Mouse (Mus musculus) CH12.LX (cell line): ENCODE results near the gene Ptbp3.

Experiments used
- CTCF ChIP-seq, 2 experiments: IDR thresholded peaks in 1 of 2; conservative IDR thresholded peaks in 1 of 2; 2 replicates each; pipeline ENCODE4 v1.5.1; 2011 to 2012; ENCODE audit warnings: low read depth in 2 of 2, low read length in 2 of 2, improper control_type of control experiment in 1 of 2, inconsistent platforms in 1 of 2, mild to moderate bottlenecking in 1 of 2, moderate library complexity in 1 of 2
- HCFC1 ChIP-seq: IDR thresholded peaks from 2 replicates; pipeline ENCODE4 v1.6.1; 2012; ENCODE audit warnings: low read depth, mild to moderate bottlenecking, inconsistent platforms, low read length, improper control_type of control experiment
- JUN ChIP-seq: IDR thresholded peaks from 2 replicates; pipeline ENCODE4 v1.6.1; 2011; ENCODE audit warnings: low read depth, mild to moderate bottlenecking, low read length, improper control_type of control experiment, moderate library complexity; ENCODE audit not compliant: insufficient read depth
- MAX ChIP-seq: IDR thresholded peaks from 2 replicates; pipeline ENCODE4 v1.6.1; 2011; ENCODE audit warnings: low read length, improper control_type of control experiment
- POLR2A ChIP-seq: IDR thresholded peaks from 2 replicates; pipeline ENCODE4 v1.6.1; 2011; ENCODE audit warnings: low read depth, mild to moderate bottlenecking, improper control_type of control experiment, low read length
- USF1 ChIP-seq: IDR thresholded peaks from 2 replicates; pipeline ENCODE4 v1.6.1; 2014; ENCODE audit warnings: low read depth, mild to moderate bottlenecking, inconsistent platforms, low read length, improper control_type of control experiment
- USF2 ChIP-seq: conservative IDR thresholded peaks from 2 replicates; pipeline ENCODE4 v1.6.1; 2011; ENCODE audit warnings: low read depth, low read length, improper control_type of control experiment
- ZC3H11A ChIP-seq: IDR thresholded peaks from 2 replicates; pipeline ENCODE4 v1.6.1; 2012; ENCODE audit warnings: low read depth, mild to moderate bottlenecking, inconsistent platforms, low read length, improper control_type of control experiment

- no peak for TF ChIP-seq POLR2A
- no peak for TF ChIP-seq USF1
- TF ChIP-seq CTCF (conservative IDR thresholded peaks at IDR 0.05 in 1 of 2, IDR thresholded peaks at IDR 0.05 in 1 of 2; ENCODE audit: low read depth in 2 of 2, low read length in 2 of 2) = no peak
- TF ChIP-seq MAX = no peak
- no peak for TF ChIP-seq USF2
- no peak for TF ChIP-seq ZC3H11A
- no peak for TF ChIP-seq HCFC1
- TF ChIP-seq JUN = no peak
These were observed 38.7 kb upstream of the Ptbp3 start for GRCm38 (mm10) chr4:59587872-59588226.
